In the genomic region with DNA sequence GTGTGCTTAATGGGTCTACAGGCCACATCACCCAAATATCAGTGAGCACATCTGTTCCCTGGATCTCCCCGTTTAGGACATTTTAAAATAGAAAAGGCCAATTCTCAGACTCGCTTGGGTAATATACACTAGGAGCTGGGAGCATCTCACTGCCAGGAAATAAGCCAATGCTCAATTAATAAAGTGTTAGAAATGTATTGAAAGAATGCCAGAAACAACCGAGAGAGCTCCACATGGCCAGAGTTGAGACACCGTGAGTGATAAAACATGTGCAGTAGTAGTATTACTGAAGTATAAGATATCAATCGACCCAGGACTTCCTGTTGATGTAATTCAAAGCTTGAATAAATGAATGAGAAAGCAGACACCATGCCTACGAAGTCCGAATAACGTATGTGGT, we compare ENCODE assay signal across 18 mouse cellular contexts.
"Had no signal": no experiment of that assay in that cellular context is flagged by ENCODE, and none has a peak within 500 bp of the region (broad histone marks: within the 10 kb centered on the region; RNA-seq: fewer than 3 reads in every experiment).

No protein-coding gene starts in this region.

- H3K9me3 ChIP-seq: limb, embryonic 15.5 days; liver, embryonic 12.5 days; midbrain, embryonic 12.5 days; neural tube, embryonic 13.5 days; neural tube, embryonic 15.5 days had no signal

- H3K9ac ChIP-seq: limb, embryonic 15.5 days; liver, embryonic 12.5 days; liver, embryonic 14.5 days; midbrain, embryonic 12.5 days; neural tube, embryonic 13.5 days; neural tube, embryonic 15.5 days had no signal

- H3K36me3 ChIP-seq: limb, embryonic 15.5 days; liver, embryonic 12.5 days; midbrain, embryonic 12.5 days; neural tube, embryonic 13.5 days; neural tube, embryonic 15.5 days had no signal

- DNase-seq: lung, postnatal 4 days; midbrain, embryonic 14.5 days; retina, postnatal 1 day; right cerebral cortex, adult 18-20 months; right cerebral cortex, postnatal 25 days; right cerebral cortex, postnatal 4 days; spleen, adult 18-20 months; thymus, adult 18-20 months; thymus, postnatal 14 days; thymus, postnatal 36 days had no signal

- H3K4me3 ChIP-seq: limb, embryonic 15.5 days; liver, embryonic 12.5 days; midbrain, embryonic 12.5 days; myocyte; neural tube, embryonic 13.5 days; neural tube, embryonic 15.5 days had no signal

- H3K4me2 ChIP-seq: limb, embryonic 15.5 days; liver, embryonic 12.5 days; midbrain, embryonic 12.5 days; neural tube, embryonic 13.5 days; neural tube, embryonic 15.5 days had no signal

- H3K4me1 ChIP-seq: liver, embryonic 12.5 days; neural tube, embryonic 13.5 days; neural tube, embryonic 15.5 days had no signal

- H3K27me3 ChIP-seq: limb, embryonic 15.5 days; liver, embryonic 12.5 days; midbrain, embryonic 12.5 days; neural tube, embryonic 13.5 days; neural tube, embryonic 15.5 days had no signal

- ATAC-seq: liver, embryonic 12.5 days; midbrain, embryonic 16.5 days had no signal

- H3K27ac ChIP-seq: limb, embryonic 15.5 days; liver, embryonic 12.5 days; liver, embryonic 14.5 days; midbrain, embryonic 12.5 days; neural tube, embryonic 13.5 days; neural tube, embryonic 15.5 days had no signal
